Mouse (Mus musculus): ENCODE measurements at regions not wholly inside any gene's neighbourhood (a gene's known extent, or its start where the extent isn't known, plus 50 kb on each side); places are given as distances from the start of the nearest gene placed in this dataset.

GRCm38 (mm10) chr13:84749214-84749613, 440.0 kb upstream of the Ccnh start:
- no peak for TF ChIP-seq POLR2A (IDR thresholded peaks at IDR 0.05; ENCODE audit: insufficient read depth, low read depth, low read length)
- no peak for TF ChIP-seq EP300 (IDR thresholded peaks at IDR 0.05; ENCODE audit: insufficient read depth, low read depth, low read length)
